Mouse (Mus musculus) heart, adult 2 months (tissue): ENCODE results near the gene Rhbdf1. TPM values are rescaled to one million over a fixed set of nuclear protein-coding genes. Genes with fewer than 3 reads are reported as not detected.

Source experiments
- DNase-seq, 2 experiments: peaks; one replicate each; pipeline ENCODE4 v3.0.0; 2021
- H3K27ac ChIP-seq: fragments of 200-600 bp; 2 replicates; pipeline ENCODE4 v1.8.1; 2022
- H3K27me3 ChIP-seq: fragments of 200-500 bp; 2 replicates; pipeline ENCODE4 v1.6.1; 2012; ENCODE audit warnings: mild to moderate bottlenecking, low read length, inconsistent platforms, mixed read lengths; ENCODE audit not compliant: control insufficient read depth, insufficient read depth
- H3K36me3 ChIP-seq: fragments of 200-500 bp; 2 replicates; pipeline ENCODE4 v1.6.1; 2012; ENCODE audit warnings: low read length, inconsistent platforms; ENCODE audit not compliant: control insufficient read depth, insufficient read depth
- H3K4me1 ChIP-seq: fragments of 200-500 bp; 2 replicates; pipeline ENCODE4 v1.6.1; 2011; ENCODE audit warnings: low read length; ENCODE audit not compliant: control insufficient read depth, insufficient read depth
- H3K4me3 ChIP-seq: fragments of 200-600 bp; 2 replicates; pipeline ENCODE4 v1.8.1; 2022
- H3K79me2 ChIP-seq: fragments of 200-500 bp; replicated peaks from 2 replicates; pipeline ENCODE4 v1.6.1; 2012; ENCODE audit warnings: mild to moderate bottlenecking, inconsistent platforms, low read length, moderate library complexity, mixed read lengths; ENCODE audit not compliant: control insufficient read depth, insufficient read depth
- H3K9ac ChIP-seq: fragments of 200-500 bp; 2 replicates; pipeline ENCODE4 v1.6.1; 2012; ENCODE audit warnings: low read depth, mild to moderate bottlenecking, control low read depth, inconsistent platforms, low read length, mixed read lengths
- CTCF ChIP-seq: fragments of 200-600 bp; IDR thresholded peaks from 2 replicates; pipeline ENCODE4 v1.8.1; 2022; ENCODE audit warnings: antibody characterized with exemption, mild to moderate bottlenecking, moderate library complexity
- EP300 ChIP-seq: fragments of 200-500 bp; IDR thresholded peaks from 2 replicates; pipeline ENCODE4 v1.6.1; 2011; ENCODE audit warnings: low read depth, low read length, control low read depth; ENCODE audit not compliant: insufficient read depth
- POLR2A ChIP-seq: fragments of 200-500 bp; IDR thresholded peaks from 2 replicates; pipeline ENCODE4 v1.6.1; 2011; ENCODE audit warnings: mild to moderate bottlenecking, low read depth, low read length, control low read depth; ENCODE audit not compliant: insufficient read depth
- WGBS: fragments of 180-500 bp; shearing (Covaris S2); methylation state at CpG from one replicate; pipeline ENCODE4 v1.1.7; 2018; 5-methylcytosine and 5-hydroxymethylcytosine counted together
- intact Hi-C: fragments of 180-260 bp; cut with DNase I; formaldehyde crosslinking; loops from one replicate; pipeline ENCODE4 v1.15.1; 2025
- long read RNA-seq: library from polyadenylated mRNA; stranded (forward); transcript quantifications from one replicate; pipeline ENCODE4 v2.0.0, GENCODE M21; 2021
- polyA plus RNA-seq: library from polyadenylated mRNA; depleted of rRNA; stranded (reverse); fragments of >200 nt; gene quantifications from 2 replicates; pipeline ENCODE4 v1.2.3, GENCODE M21; 2012; rRNA removed
- total RNA-seq, 2 experiments: library from RNA; stranded (reverse); gene quantifications; 2 replicates each; pipeline ENCODE4 v1.2.3; 2021

The Rhbdf1 gene
- total RNA-seq, result 10 to 100 TPM; 22.8 to 23.9 TPM
- 70.3 and 92.8 TPM in 2 replicates for polyA plus RNA-seq
- long read RNA-seq, transcript Rhbdf1-201 (18 exons, 2,946 nt), result major isoform, 14 of 34 reads
- long read RNA-seq, partial matches to known transcripts, result 2 of 34 reads
- long read RNA-seq, other reads (novel, unspliced or antisense), result 18 of 34 reads

- DNase-seq, result peak; percentile 85 to 87
- Histone ChIP-seq H3K36me3 (no peaks in the 10 kb centered on the region), H3K4me3 (peak within 1 kb of the TSS; percentile 97), H3K9ac (peak within 1 kb of the TSS; percentile 85), H3K4me1 (peaks cover 26% of the 10 kb centered on the region), H3K27ac (peak within 1 kb of the TSS; percentile 93), H3K27me3 (no peaks in the 10 kb centered on the region), H3K79me2 (no peaks in the 10 kb centered on the region; the same call in 1 of the 2 replicates)
- intact Hi-C loops, result loop anchor here (5.0 kb wide), 1 partner anchor 45 kb away; the partner anchor contains the start of gene Nprl3
- WGBS, result under 1% methylated on average over 69 of the region's 72 CpGs
- TF ChIP-seq POLR2A (0 out of 2 replicates have a peak, but pooled peaks have one; percentile 14), CTCF (no peak)
Measured at GRCm38 (mm10) chr11:32221951-32222409, at the start of gene Rhbdf1. TSS of gene Rhbdf1 (minus strand) at chr11:32222300.

DNA sequence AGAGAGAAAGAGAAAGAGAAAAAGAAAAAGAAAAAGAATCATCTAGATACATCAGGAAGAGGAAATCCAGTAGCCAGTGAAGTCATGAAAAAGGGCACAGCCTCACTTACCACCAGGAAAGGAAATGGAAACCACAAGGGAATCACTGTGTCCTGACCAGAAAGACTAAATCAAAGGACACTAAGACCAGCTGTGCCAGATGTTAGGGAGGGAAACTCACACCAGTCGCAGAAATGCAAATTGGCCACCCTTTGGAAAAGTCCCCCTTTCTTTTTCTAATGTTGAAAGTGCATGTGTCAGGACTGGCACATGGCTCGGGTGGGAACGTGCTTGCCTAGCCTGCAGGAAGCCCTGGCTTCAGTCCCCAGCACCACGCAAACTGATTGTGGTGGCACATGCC is 49.1 kb upstream of the Rhbdf1 start:
- Histone ChIP-seq H3K27me3 (no peaks in the 10 kb centered on the region), H3K4me1 (peaks cover 1% of the 10 kb centered on the region), H3K4me3 (no peak overlapping the region), H3K36me3 (peaks cover 3% of the 10 kb centered on the region; the same call in 1 of the 2 replicates), H3K27ac (no peak overlapping the region), H3K9ac (no peak overlapping the region), H3K79me2 (0 out of 2 replicates have a peak, but pooled peaks cover 1% of the 10 kb centered on the region)
- DNase-seq, result no peak
- TF ChIP-seq CTCF (no peak), POLR2A (no peak), EP300 (no peak)
- intact Hi-C loops, result no loop called here
- WGBS, result 26% methylated on average over 4 of the region's 4 CpGs

- peaks cover 3% of the 10 kb centered on the region for H3K4me1 ChIP-seq
- H3K27ac ChIP-seq, result no peak overlapping the region
- DNase-seq, result no peak
- no peak overlapping the region for H3K9ac ChIP-seq
- intact Hi-C loops, result loop anchor here (5.0 kb wide), 1 partner anchor 47 kb away; the partner anchor contains the start of gene Rhbdf1
- H3K4me3 ChIP-seq, result no peak overlapping the region
- TF ChIP-seq POLR2A (no peak), CTCF (no peak), EP300 (no peak)
- H3K79me2 ChIP-seq, result peaks cover 6% of the 10 kb centered on the region
- H3K36me3 ChIP-seq, result peaks cover 3% of the 10 kb centered on the region; the same call in 1 of the 2 replicates
- no peaks in the 10 kb centered on the region for H3K27me3 ChIP-seq
- WGBS, result 68% methylated on average over 5 of the region's 5 CpGs
Measured at GRCm38 (mm10) chr11:32268952-32269351, 46.9 kb upstream of the Rhbdf1 start.

GRCm38 (mm10) chr11:32267964-32268363 is 45.9 kb upstream of the Rhbdf1 start:
- intact Hi-C loops, result loop anchor here (5.0 kb wide), 1 partner anchor 46 kb away; the partner anchor contains the start of gene Rhbdf1
- Histone ChIP-seq H3K4me3 (peak overlapping the region; percentile 81), H3K9ac (peak overlapping the region; percentile 49; the same call in 1 of the 2 replicates), H3K27me3 (no peaks in the 10 kb centered on the region), H3K36me3 (peaks cover 3% of the 10 kb centered on the region; the same call in 1 of the 2 replicates), H3K79me2 (peaks cover 6% of the 10 kb centered on the region), H3K4me1 (peaks cover 3% of the 10 kb centered on the region), H3K27ac (peak overlapping the region; percentile 93)
- TF ChIP-seq POLR2A (no peak), EP300 (no peak), CTCF (no peak)
- WGBS, result 24% methylated on average over 5 of the region's 5 CpGs
- no peak for DNase-seq

DNA sequence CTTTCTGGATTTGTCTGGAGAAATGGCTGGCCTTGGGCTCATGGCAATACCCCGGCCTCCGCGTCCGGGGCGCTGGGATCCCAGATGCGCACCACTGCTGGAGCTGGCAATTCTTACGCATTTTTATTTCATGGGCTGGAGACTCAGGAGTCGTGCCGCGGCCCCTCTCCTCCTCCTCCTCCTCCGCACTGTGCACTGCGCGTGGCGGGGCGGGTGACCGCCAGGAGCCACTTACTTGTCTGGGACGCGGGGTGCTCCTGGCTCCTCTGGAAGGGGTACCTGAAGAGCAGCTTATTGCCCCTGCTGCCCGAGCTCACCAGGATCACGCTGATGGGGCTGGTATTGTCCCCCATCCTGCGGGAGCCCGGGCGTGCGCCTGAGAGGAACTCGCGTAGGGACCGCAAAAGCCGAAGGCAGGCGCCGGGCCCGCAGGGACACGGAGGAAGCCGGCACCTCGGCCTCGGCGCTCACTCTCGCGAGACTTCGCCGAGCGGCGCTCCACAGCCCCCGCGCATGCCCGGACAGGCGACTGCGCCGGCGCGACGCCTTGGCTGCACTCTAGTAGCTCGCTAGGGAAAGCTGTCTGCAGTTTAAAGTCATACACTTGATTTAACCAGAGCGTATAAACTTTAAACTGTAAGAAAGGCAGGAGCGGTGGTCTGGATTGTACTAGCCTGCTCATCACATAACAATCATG is 45.2 kb upstream of the Rhbdf1 start, which contains the start of gene Nprl3:
Gene Nprl3, minus strand, starts transcription at position 520 of the 697 bp plus-strand sequence.
- DNase-seq, result peak; percentile 98
- intact Hi-C loops, result loop anchor here (5.0 kb wide), 1 partner anchor 45 kb away; the partner anchor contains the start of gene Rhbdf1
- 0 out of 2 replicates have a peak, but pooled peaks have one; percentile 42 for TF ChIP-seq EP300
- TF ChIP-seq CTCF, result peak; percentile 12; the same call in 1 of the 2 replicates
- peak; percentile 91 for TF ChIP-seq POLR2A
- H3K36me3 ChIP-seq, result peaks cover 3% of the 10 kb centered on the region; the same call in 1 of the 2 replicates
- H3K27ac ChIP-seq, result peak within 1 kb of the TSS; percentile 93
- H3K27me3 ChIP-seq, result no peaks in the 10 kb centered on the region
- peaks cover 7% of the 10 kb centered on the region for H3K79me2 ChIP-seq
- under 1% methylated on average over 54 of the region's 54 CpGs for WGBS
- H3K4me3 ChIP-seq, result peak within 1 kb of the TSS; percentile 81
- H3K9ac ChIP-seq, result peak within 1 kb of the TSS; percentile 95
- H3K4me1 ChIP-seq, result peaks cover 3% of the 10 kb centered on the region
